Mouse (Mus musculus): ENCODE results near the gene Aicda. TPM values are rescaled to one million over a fixed set of nuclear protein-coding genes. Genes with fewer than 3 reads are reported as not detected.

The Aicda gene
- polyA plus RNA-seq (2012): not detected in 2 replicates

- no peak for TF ChIP-seq GATA1 (IDR thresholded peaks at IDR 0.05; ENCODE audit: low read length)
Measured at GRCm38 (mm10) chr6:122553606-122554005, at the start of gene Aicda. Gene Aicda (plus strand): TSS chr6:122553801.

- TF ChIP-seq GATA1 (IDR thresholded peaks at IDR 0.05; ENCODE audit: low read length): no peak
Measured at GRCm38 (mm10) chr6:122505041-122505440, 48.6 kb upstream of the Aicda start.

- TF ChIP-seq GATA1 (IDR thresholded peaks at IDR 0.05; ENCODE audit: low read length): no peak
Measured at GRCm38 (mm10) chr6:122505545-122505944, 48.1 kb upstream of the Aicda start, which contains the start of gene Mfap5. Gene Mfap5 (plus strand): TSS chr6:122505845.

GRCm38 (mm10) chr6:122508494-122508893, 45.1 kb upstream of the Aicda start:
- no peak for TF ChIP-seq GATA1 (IDR thresholded peaks at IDR 0.05; ENCODE audit: low read length)

GRCm38 (mm10) chr6:122512914-122513878, 40.4 kb upstream of the Aicda start:
- TF ChIP-seq GATA1 (IDR thresholded peaks at IDR 0.05; ENCODE audit: low read length): no peak

- no peak for TF ChIP-seq GATA1 (IDR thresholded peaks at IDR 0.05; ENCODE audit: low read length)
Measured at GRCm38 (mm10) chr6:122514312-122514711, 39.3 kb upstream of the Aicda start.

GRCm38 (mm10) chr6:122517668-122518067, 35.9 kb upstream of the Aicda start:
- TF ChIP-seq GATA1 (IDR thresholded peaks at IDR 0.05; ENCODE audit: low read length): no peak

- TF ChIP-seq GATA1 (IDR thresholded peaks at IDR 0.05; ENCODE audit: low read length): no peak
Measured at GRCm38 (mm10) chr6:122519384-122519783, 34.2 kb upstream of the Aicda start.

- TF ChIP-seq GATA1 (IDR thresholded peaks at IDR 0.05; ENCODE audit: low read length): no peak
Measured at GRCm38 (mm10) chr6:122522595-122522994, 31.0 kb upstream of the Aicda start.

GRCm38 (mm10) chr6:122523289-122523688, 30.3 kb upstream of the Aicda start:
- no peak for TF ChIP-seq GATA1 (IDR thresholded peaks at IDR 0.05; ENCODE audit: low read length)

- TF ChIP-seq GATA1 (IDR thresholded peaks at IDR 0.05; ENCODE audit: low read length): no peak
Measured at GRCm38 (mm10) chr6:122527596-122527995, 26.0 kb upstream of the Aicda start.

- no peak for TF ChIP-seq GATA1 (IDR thresholded peaks at IDR 0.05; ENCODE audit: low read length)
Measured at GRCm38 (mm10) chr6:122528136-122528535, 25.5 kb upstream of the Aicda start.

GRCm38 (mm10) chr6:122531466-122532174, 22.0 kb upstream of the Aicda start:
- no peak for TF ChIP-seq GATA1 (IDR thresholded peaks at IDR 0.05; ENCODE audit: low read length)

GRCm38 (mm10) chr6:122532883-122533302, 20.7 kb upstream of the Aicda start:
- no peak for TF ChIP-seq GATA1 (IDR thresholded peaks at IDR 0.05; ENCODE audit: low read length)

GRCm38 (mm10) chr6:122534032-122534431, 19.6 kb upstream of the Aicda start:
- no peak for TF ChIP-seq GATA1 (IDR thresholded peaks at IDR 0.05; ENCODE audit: low read length)

GRCm38 (mm10) chr6:122539564-122539963, 14.0 kb upstream of the Aicda start:
- TF ChIP-seq GATA1 (IDR thresholded peaks at IDR 0.05; ENCODE audit: low read length): no peak
